Mouse (Mus musculus) gastrocnemius, postnatal 14 days (tissue): ENCODE data around the gene Rab3gap1. TPM values are rescaled to one million over a fixed set of nuclear protein-coding genes. Genes with fewer than 3 reads are reported as not detected.

ENCODE experiments used
- DNase-seq: peaks from one replicate; pipeline ENCODE4 v3.0.0; 2021; ENCODE audit warnings: mixed read lengths
- intact Hi-C: fragments of 180-260 bp; cut with DNase I; formaldehyde crosslinking; loops from one replicate; pipeline ENCODE4 v1.15.1; 2025; ENCODE audit warnings: low total_unique reads
- long read RNA-seq, 2 experiments: library from polyadenylated mRNA; stranded (forward); transcript quantifications; one replicate each; pipeline ENCODE4 v2.0.0; 2021
- total RNA-seq, 2 experiments: library from RNA; stranded (reverse); gene quantifications; 2 replicates each; pipeline ENCODE4 v1.2.3; 2021

Gene Rab3gap1
- total RNA-seq = 10 to 100 TPM; 22.0 to 23.9 TPM
- long read RNA-seq, experiment 1, full-length matches to known transcripts = 13 of 26 reads
- long read RNA-seq, experiment 1, partial matches to known transcripts = 8 of 26 reads
- long read RNA-seq, experiment 1, other reads (novel, unspliced or antisense) = 5 of 26 reads
- long read RNA-seq, experiment 2, full-length matches to known transcripts = 27 of 37 reads
- long read RNA-seq, experiment 2, partial matches to known transcripts = 5 of 37 reads
- long read RNA-seq, experiment 2, other reads (novel, unspliced or antisense) = 5 of 37 reads

GRCm38 (mm10) chr1:127868300-127869261 is at the start of gene Rab3gap1:
TSS of gene Rab3gap1 (plus strand) at chr1:127868773.
- intact Hi-C loops = no loop called here
- peak; percentile 90 for DNase-seq

GRCm38 (mm10) chr1:127827325-127827724 is 41.2 kb upstream of the Rab3gap1 start:
- intact Hi-C loops = no loop called here
- DNase-seq = no peak

GRCm38 (mm10) chr1:127830215-127830921 is 38.2 kb upstream of the Rab3gap1 start:
- intact Hi-C loops = loop anchor here (5.0 kb wide), 1 partner anchor 77 kb away; no protein-coding TSS in a partner anchor
- DNase-seq = no peak

- no peak for DNase-seq
- intact Hi-C loops = loop anchor here (5.0 kb wide), 1 partner anchor 74 kb away; no protein-coding TSS in a partner anchor
These were observed 34.9 kb upstream of the Rab3gap1 start for GRCm38 (mm10) chr1:127833714-127834113.

- intact Hi-C loops = loop anchor here (5.0 kb wide), 1 partner anchor 73 kb away; no protein-coding TSS in a partner anchor
- DNase-seq = no peak
These were observed 34.4 kb upstream of the Rab3gap1 start for GRCm38 (mm10) chr1:127834202-127834601.

GRCm38 (mm10) chr1:127836619-127837018 is 32.0 kb upstream of the Rab3gap1 start:
- intact Hi-C loops = no loop called here
- no peak for DNase-seq

GRCm38 (mm10) chr1:127838602-127839001 is 30.0 kb upstream of the Rab3gap1 start:
- no peak for DNase-seq
- intact Hi-C loops = no loop called here

GRCm38 (mm10) chr1:127845472-127845871 is 23.1 kb upstream of the Rab3gap1 start:
- intact Hi-C loops = no loop called here

GRCm38 (mm10) chr1:127850075-127850610 is 18.4 kb upstream of the Rab3gap1 start:
- intact Hi-C loops = no loop called here
- DNase-seq = peak; percentile 4

More at GRCm38 (mm10) chr1:127845472-127845871, 23.1 kb upstream of the Rab3gap1 start:
- DNase-seq = no peak

- DNase-seq = peak; percentile 5
- intact Hi-C loops = no loop called here
These were observed 13.9 kb upstream of the Rab3gap1 start, which contains the start of gene Map3k19 for GRCm38 (mm10) chr1:127854486-127855222. TSS of gene Map3k19 (minus strand) at chr1:127855031.

GRCm38 (mm10) chr1:127858945-127859648 is 9.5 kb upstream of the Rab3gap1 start:
- intact Hi-C loops = no loop called here
- no peak for DNase-seq

GRCm38 (mm10) chr1:127859799-127860400 is 8.7 kb upstream of the Rab3gap1 start:
- DNase-seq = no peak
- intact Hi-C loops = no loop called here

GRCm38 (mm10) chr1:127860492-127860891 is 8.1 kb upstream of the Rab3gap1 start:
- no peak for DNase-seq
- intact Hi-C loops = no loop called here

GRCm38 (mm10) chr1:127861900-127862299 is 6.7 kb upstream of the Rab3gap1 start:
- intact Hi-C loops = no loop called here
- DNase-seq = no peak

GRCm38 (mm10) chr1:127863806-127864205 is 4.8 kb upstream of the Rab3gap1 start:
- intact Hi-C loops = no loop called here
- no peak for DNase-seq

GRCm38 (mm10) chr1:127869276-127869675 is 703 bp downstream of the Rab3gap1 start:
- intact Hi-C loops = no loop called here

GRCm38 (mm10) chr1:127899401-127899800 is 30.8 kb downstream of the Rab3gap1 start:
- intact Hi-C loops = no loop called here
- DNase-seq = no peak

More at GRCm38 (mm10) chr1:127869276-127869675, 703 bp downstream of the Rab3gap1 start:
- no peak for DNase-seq
